Mouse (Mus musculus) lung, postnatal 36 days (tissue): ENCODE results near the gene Atp5e.
A peak's percentile ranks its signal among the peaks of the same experiment; 100 is the strongest.

Source experiments
- DNase-seq: peaks from one replicate; pipeline ENCODE4 v3.0.0; 2022; ENCODE audit warnings: mixed read lengths

Atp5e gene

GRCm38 (mm10) chr2:174446492-174446891, 17.4 kb downstream of the Atp5e start:
- no peak for DNase-seq

DNA sequence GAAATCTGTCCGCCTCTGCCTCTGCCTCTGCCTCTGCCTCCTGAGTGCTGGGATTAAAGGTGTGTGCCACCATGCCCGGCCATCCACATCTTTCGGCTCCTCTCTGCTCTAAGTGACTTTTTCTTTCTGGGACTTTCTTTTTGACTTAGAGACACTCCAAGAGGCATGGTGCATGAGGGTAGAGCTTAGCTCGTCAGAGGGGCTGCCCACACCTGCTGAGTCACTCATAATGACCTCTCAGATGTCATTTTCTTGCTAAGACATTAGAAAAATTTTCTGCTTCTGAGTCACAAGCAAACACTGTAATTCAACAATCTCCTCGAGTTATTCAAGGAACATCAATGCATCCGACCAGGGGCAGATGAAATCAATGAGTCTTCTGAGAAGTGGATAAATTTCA, 18.9 kb downstream of the Atp5e start:
- no peak for DNase-seq

- DNase-seq: no peak
Measured at GRCm38 (mm10) chr2:174444359-174444758, 19.5 kb downstream of the Atp5e start.

DNA sequence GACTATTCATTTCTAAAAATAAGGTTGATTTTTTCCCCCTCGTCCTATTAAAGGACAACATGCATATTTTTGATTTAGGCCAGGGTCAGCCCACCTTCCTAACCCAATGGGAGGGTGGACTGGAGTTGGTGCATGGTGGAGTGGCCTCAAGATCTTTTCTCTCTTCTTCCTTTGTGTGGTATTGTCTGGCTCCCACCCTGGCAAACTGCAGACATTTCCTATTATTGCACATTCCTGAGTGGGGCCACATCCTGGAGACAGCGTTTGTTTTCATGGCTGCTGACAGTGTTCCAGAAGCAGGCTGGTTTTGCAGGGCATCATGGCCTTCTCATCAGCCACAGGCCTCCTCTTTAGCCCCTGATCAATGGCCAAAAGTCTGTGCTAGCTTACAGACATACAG, 20.9 kb downstream of the Atp5e start:
- no peak for DNase-seq

DNA sequence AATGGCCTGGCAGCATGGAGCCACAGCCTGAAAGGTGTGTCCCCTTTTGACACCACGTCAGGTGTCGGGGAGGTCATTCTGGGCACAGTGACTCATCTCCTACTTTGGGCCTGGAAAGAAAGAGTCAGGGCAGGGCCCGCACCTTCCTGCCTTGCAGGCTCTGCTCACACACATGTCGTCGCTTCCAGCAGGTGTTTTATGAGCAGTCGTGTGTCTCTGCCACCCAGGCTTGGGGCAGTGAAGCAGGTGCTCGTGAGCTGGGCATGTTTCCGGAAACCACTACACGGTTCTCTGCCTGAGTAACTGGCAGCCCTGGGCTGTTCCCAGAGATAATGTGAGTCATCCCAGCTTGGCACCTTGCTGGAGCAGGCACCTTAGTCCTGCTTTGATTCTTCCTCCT, 21.4 kb downstream of the Atp5e start:
- DNase-seq: peak; percentile 31

GRCm38 (mm10) chr2:174441898-174442297, 22.0 kb downstream of the Atp5e start:
- DNase-seq: peak; percentile 23

GRCm38 (mm10) chr2:174439961-174440360, 23.9 kb downstream of the Atp5e start:
- no peak for DNase-seq

DNA sequence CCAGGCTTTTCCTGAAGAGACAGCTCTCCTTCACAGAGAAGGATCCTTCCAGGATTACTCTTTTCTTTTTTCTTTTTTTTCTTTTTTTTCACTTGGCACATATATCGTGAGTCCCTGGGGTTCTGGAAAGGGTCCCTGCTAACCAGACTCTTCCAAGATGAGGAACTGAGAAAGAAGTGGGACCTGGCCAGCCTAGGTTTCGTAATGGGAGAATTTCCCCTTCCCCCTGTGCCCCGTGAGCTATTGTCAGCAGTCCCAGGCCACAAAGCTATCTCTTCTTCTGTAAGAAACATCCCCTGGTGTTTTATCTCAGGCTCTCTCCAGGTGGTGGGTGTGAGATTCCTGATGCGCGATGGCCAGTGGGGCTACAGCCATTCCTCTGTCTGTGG, 24.5 kb downstream of the Atp5e start:
- DNase-seq: peak; percentile 44

GRCm38 (mm10) chr2:174438737-174439449, 25.0 kb downstream of the Atp5e start, which contains the start of gene Ctsz:
Gene Ctsz, minus strand, starts transcription at chr2:174439039.
- DNase-seq: peak; percentile 84

GRCm38 (mm10) chr2:174438181-174438580, 25.7 kb downstream of the Atp5e start:
- DNase-seq: no peak

- peak; percentile 86 for DNase-seq
Measured at GRCm38 (mm10) chr2:174437697-174437982, 26.3 kb downstream of the Atp5e start.

GRCm38 (mm10) chr2:174436916-174437696, 26.8 kb downstream of the Atp5e start:
- no peak for DNase-seq

DNA sequence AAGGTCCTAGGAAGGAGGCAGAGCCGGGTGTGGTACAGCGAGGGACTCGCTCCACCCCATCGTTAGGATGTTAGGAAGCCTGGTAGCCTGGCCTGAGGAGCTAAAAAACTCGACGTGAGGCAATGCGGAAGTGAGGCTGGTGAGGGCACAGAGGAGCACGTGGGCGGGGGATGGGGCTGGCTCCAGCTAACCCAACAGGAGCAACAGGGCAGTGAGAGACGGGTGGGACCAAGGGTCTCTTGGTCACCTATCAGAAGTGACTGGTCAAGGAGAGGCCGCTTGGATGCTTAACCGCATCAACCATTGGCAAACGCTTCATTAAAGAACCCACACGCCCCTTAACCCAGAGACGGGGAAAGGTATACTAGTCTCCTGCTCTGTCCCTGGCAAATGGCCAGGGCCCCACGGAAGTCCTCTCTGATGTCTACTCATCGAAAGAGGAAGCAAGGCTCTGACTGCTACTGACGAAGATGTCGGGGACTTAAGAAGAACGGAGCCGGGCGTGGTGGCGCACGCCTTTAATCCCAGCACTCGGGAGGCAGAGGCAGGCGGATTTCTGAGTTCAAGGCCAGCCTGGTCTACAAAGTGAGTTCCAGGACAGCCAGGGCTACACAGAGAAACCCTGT, 27.7 kb downstream of the Atp5e start:
- DNase-seq: peak; percentile 71

GRCm38 (mm10) chr2:174434943-174435342, 29.0 kb downstream of the Atp5e start:
- DNase-seq: no peak

GRCm38 (mm10) chr2:174428996-174429591, 34.8 kb downstream of the Atp5e start:
- no peak for DNase-seq

GRCm38 (mm10) chr2:174428076-174428835, 35.6 kb downstream of the Atp5e start:
- no peak for DNase-seq

DNA sequence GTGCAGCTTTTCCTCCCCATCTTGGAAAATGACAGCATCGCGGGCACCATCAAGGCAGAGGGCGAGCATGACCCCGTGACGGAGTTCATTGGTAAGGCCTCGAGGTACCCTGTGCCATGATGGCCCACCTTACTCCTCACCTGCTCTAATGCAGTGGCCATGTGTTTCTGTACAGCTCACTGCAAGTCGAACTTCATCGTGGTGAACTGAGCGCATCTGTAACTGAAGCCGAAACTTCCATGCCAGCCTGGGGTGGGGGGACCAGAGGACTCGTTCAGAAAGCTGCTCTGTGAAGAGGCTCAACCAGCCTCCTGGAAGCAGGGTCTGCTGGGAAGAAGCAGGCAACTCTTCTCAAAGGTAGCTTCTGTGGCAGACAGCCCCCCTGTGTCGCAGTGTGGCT, 37.0 kb downstream of the Atp5e start:
- no peak for DNase-seq

DNA sequence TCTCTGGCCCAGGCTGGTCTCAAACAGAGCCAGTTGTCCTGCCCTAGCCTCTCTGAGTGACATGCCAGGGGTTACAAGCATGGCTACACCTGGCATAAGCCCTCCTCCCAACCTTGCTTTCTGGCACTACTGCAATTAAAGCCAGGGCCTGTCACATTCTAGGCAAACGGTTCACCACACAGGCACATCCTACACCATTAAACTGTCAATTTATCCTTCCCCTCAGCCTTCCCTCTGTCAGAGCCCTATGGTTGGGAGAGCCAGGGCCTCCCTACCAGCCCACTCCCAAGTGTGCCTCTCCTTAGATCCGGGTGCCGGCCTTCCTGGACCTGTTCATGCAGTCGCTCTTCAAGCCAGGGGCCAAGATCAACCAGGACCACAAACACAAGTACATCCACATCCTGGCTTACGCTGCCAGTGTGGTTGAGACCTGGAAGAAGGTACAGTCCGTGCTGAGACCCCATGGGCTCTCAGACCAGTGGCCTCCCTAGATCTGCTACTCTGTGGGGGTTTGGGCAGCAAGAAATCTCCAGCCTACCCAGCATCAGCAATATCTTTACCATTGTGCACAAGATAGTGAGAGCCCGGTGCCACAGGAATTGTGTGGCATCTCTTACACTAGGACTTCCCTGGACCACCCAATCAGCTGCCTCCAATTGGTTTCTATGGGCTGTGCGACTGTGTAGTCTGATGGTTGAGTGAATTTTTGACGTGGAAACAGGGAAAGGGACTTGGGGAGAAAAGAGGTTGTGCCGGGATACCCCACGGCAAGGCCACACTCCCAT, 39.4 kb downstream of the Atp5e start:
- DNase-seq: no peak

DNA sequence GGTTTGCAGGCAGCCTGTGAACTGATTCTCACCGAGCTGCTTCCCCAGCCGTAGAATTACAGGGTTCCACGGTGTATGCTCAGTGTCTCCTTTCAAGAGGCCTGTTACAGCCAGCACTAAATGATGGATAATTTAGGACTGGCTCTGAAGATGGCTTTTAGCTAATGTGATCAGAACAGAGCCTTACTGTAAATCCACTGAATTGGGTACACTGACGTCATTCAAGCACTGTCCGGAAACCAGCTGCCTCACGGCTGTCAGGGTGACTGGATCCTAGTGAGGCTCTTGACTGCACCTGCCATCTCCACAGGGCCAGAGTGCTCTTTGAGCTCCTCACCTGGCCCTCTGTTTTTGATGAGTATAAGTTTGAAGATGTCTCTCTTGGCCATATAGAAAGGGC, 42.8 kb downstream of the Atp5e start:
- no peak for DNase-seq

- DNase-seq: peak; percentile 97
Measured at GRCm38 (mm10) chr2:174415731-174416310, 48.1 kb downstream of the Atp5e start, which contains the start of gene Nelfcd. Gene Nelfcd, plus strand, starts transcription at chr2:174415804.

DNA sequence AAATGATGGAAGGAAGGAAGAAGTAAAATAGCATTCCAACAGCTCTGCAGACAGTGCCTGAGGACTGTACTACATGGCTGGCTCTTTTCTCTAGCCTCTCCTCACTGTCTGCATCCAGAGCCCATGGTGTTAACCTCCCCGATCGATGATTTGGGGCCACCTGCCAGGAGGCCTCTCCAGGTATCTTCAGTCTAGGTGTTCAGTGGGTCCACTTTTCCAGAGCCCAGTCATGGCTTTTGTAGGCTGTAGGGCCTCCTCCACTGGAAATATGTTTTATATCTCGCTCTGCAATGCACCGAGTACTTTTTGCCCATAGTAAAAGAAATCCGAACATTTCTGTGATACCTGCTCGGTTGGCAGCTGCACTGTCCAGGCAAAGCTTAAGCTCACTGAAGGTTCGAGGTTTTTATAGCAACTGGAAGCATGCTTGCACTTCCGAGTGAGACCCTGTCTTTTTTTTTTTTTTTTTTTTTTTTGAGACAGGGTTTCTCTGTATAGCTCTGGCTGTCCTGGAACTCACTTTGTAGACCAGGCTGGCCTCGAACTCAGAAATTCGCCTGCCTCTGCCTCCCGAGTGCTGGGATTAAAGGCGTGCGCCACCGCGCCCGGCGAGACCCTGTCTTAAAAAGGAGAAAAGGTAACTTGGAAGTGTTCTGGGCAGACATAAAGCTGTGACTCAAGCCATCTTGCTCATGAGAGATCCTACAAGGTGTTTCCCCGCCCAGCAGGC, 48.7 kb downstream of the Atp5e start:
- DNase-seq: no peak
